Mouse (Mus musculus) adrenal gland, adult 2 months (tissue): ENCODE data around the gene Slc25a3. TPM values are rescaled to one million over a fixed set of nuclear protein-coding genes. Genes with fewer than 3 reads are reported as not detected.

ENCODE experiments used
- DNase-seq: peaks from one replicate; pipeline ENCODE4 v3.0.0; 2021
- polyA plus RNA-seq: library from polyadenylated mRNA; depleted of rRNA; stranded (reverse); fragments of >200 nt; gene quantifications from 2 replicates; pipeline ENCODE4 v1.2.3, GENCODE M21; 2012; rRNA removed
- total RNA-seq, 2 experiments: library from RNA; stranded (reverse); gene quantifications; 2 replicates each; pipeline ENCODE4 v1.2.3; 2021

Slc25a3 gene
- total and polyA plus RNA-seq, 3 experiments: 1,193 to 3,093 (median 1,310) TPM

GRCm38 (mm10) chr10:91094251-91095104 lies 29.4 kb downstream of the Slc25a3 start:
- DNase-seq: peak; percentile 34

GRCm38 (mm10) chr10:91092812-91093211 lies 31.0 kb downstream of the Slc25a3 start:
- peak; percentile 39 for DNase-seq

- DNase-seq: no peak
Measured at GRCm38 (mm10) chr10:91083393-91083927, 40.4 kb downstream of the Slc25a3 start.

- peak; percentile 100 for DNase-seq
Measured at GRCm38 (mm10) chr10:91082550-91083392, 41.1 kb downstream of the Slc25a3 start, which contains the start of the genes Apaf1 and Ikbip. Gene Apaf1 (minus strand): TSS chr10:91082770. Gene Ikbip (plus strand): TSS chr10:91082940.

- no peak for DNase-seq
Measured at GRCm38 (mm10) chr10:91081959-91082507, 41.8 kb downstream of the Slc25a3 start.

DNA sequence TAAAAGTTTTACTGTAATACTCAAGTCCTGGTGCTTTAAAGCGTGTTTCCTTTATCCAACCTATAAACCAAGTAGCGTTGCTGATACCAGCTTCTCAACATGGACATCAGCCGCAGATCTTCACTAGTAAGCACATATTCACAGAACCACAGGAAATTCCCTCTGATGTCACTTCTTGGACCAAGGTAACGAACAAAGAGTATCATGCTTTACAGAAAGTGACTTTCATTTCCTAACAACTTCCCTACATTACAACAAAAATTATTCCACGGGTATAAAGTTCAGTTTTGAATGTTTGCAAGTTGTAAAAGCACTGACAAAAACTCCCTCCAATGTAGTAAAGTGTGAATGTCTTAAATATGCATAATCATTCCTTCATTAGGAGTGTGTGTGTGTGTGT lies 43.3 kb downstream of the Slc25a3 start:
- DNase-seq: no peak

DNA sequence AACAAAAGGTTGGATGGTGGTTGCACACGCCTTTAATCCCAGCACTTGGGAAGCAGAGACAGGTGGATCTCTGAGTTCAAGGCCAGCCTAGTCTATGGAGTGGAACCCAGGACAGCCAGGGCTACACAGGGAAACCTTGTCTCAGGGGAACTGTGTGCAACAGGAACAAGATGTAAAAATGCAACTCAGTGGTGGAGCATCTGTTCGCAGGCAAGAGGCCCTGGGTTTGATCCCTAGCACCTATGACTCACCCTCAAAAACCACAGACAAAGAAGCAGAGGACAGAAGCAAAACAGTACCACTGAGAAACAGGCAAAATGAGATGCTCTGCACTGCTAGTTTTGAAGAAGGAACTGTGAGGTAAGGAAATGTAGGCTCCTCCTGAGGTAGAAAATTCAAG lies 47.2 kb downstream of the Slc25a3 start:
- no peak for DNase-seq

- no peak for DNase-seq
Measured at GRCm38 (mm10) chr10:91073345-91073744, 50.5 kb downstream of the Slc25a3 start.

DNA sequence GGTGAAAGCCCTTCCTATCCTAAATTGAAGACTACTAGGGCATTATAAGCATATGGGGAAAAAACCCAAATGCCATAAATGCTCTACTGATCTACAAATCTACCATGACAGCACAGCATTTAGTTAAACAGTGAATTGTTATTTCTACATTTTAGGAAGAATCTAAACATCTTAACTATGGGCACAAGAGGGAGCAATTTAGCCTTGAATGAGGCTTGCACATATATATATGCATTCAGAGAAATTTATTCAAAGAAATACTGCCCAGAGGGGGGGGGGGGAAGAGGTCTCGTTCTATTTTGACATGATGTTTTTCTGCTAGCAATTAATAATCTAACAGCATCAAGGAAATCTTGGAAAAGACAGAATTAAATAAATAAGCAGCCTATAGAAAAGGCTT lies 52.1 kb downstream of the Slc25a3 start:
- no peak for DNase-seq

Other genes starting within 250 kb of the Slc25a3 start
- 1 to 10 TPM; 3.5 to 8.3 TPM for gene Apaf1, start 41.3 kb downstream of the Slc25a3 start, total RNA-seq
- gene Apaf1, start 41.3 kb downstream of the Slc25a3 start, polyA plus RNA-seq: 2.9 and 3.3 TPM in 2 replicates
- gene Ikbip, start 41.1 kb downstream of the Slc25a3 start, total RNA-seq: 10 to 100 TPM; 33.1 to 43.7 TPM
- 1.2 and 2.2 TPM in 2 replicates for gene Ikbip, start 41.1 kb downstream of the Slc25a3 start, polyA plus RNA-seq
- 10 to 100 TPM; 68.0 to 90.6 TPM for gene Tmpo, start 57.3 kb upstream of the Slc25a3 start, total RNA-seq
- 41.1 and 41.4 TPM in 2 replicates for gene Tmpo, start 57.3 kb upstream of the Slc25a3 start, polyA plus RNA-seq